Mouse (Mus musculus) cerebellum, adult 9-10 months (tissue): Measurements from ENCODE around the gene Nudt8.
A peak's percentile ranks its signal among the peaks of the same experiment; 100 is the strongest.
"Not testable (repeated sequence)": the region's sequence is repeated elsewhere in the genome, so short reads cannot be mapped to it uniquely, and the experiment has no call there.

Experiments
- DNase-seq: peaks from one replicate; pipeline ENCODE4 v3.0.0; 2022

The Nudt8 gene

GRCm38 (mm10) chr19:4017921-4018587 lies 17.7 kb downstream of the Nudt8 start:
- DNase-seq: peak; percentile 39

- DNase-seq: peak; percentile 92
Observed at GRCm38 (mm10) chr19:4018743-4019583, 18.6 kb downstream of the Nudt8 start.

- no peak for DNase-seq
Observed at GRCm38 (mm10) chr19:4023185-4023584, 22.8 kb downstream of the Nudt8 start.

DNA sequence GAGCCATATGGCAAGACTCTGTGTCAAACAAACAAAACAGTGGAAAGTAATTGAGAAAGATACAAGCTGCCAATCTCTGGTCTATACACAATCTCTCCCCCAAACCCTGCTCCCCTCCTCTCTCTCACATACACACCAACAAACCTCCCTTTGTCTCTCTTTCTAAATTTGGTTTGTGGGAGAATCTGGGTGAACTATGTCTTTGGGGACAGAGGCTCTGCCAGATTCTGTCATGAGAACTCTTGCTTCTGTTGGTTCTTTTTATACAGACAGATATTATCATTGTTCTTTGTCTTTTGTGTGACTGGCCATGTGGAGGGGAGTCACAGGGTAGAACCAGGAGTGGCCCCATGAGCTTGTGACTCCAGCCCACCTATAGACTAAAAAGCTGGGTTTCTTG lies 27.2 kb downstream of the Nudt8 start:
- DNase-seq: no peak

DNA sequence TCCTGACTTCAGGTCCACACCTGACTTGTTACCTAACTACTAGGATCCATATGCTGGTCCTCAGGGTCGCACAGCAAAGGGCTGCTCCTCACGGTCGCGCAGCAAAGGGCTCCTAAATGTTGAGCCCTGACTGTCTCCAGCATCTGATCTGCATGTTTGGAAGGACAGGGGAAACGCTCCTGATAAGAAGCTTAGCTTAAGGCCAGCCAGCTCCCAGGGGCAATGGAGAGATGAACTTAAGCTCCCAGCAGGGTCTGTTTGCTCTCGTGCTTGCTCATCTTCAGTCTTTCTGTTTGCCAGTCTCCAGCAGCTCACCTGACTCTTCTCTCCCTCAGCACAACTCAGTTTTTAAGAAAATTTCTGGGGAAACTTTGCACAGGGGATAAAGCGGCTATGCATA lies 32.3 kb downstream of the Nudt8 start:
- DNase-seq: no peak

DNA sequence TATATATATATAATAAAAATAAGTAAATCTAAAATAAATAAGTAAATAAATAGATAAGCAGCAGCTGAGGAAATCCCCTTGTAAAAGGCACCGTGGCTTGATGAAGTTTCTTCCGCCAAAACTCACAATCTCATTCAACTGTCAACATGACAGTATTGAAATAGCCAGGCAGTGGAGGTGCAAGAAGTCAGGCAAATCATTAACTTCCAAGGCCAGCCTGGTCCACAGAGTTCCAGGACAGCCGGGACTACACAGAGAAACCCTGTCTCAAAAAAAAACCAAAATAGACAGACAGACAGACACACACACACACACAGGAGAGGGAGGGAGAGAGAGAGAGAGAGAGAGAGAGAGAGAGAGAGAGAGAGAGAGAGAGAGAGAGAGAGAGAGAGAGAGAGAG lies 32.9 kb downstream of the Nudt8 start:
- no peak for DNase-seq

GRCm38 (mm10) chr19:4033742-4034141 lies 33.4 kb downstream of the Nudt8 start:
- no peak for DNase-seq

- DNase-seq: no peak
Observed at GRCm38 (mm10) chr19:4036327-4037045, 36.1 kb downstream of the Nudt8 start.

GRCm38 (mm10) chr19:4037154-4037787 lies 36.9 kb downstream of the Nudt8 start:
- DNase-seq: not testable (repeated sequence)

DNA sequence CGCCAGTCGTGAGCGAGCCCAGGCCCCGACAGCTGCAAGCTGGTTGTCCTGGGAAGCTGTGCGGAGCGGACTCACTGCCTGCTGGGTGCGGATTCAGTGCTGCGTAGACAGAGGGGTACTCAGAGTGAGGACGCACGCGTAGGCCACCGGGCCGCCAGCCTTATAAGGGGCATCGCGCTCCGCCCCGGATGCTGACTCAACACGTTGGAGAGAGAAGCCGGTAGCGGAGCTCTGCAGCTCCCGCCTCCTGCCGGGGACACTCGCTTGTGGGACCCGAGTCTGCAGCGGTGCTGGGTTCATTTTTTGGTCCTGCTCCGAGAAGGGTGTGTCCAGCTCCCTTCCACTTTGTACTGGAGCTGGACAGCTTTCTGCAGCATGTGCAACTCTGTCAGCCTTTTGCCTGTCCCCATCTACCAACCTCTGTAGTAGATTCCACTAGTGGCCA lies 37.4 kb downstream of the Nudt8 start, which contains the start of gene Gstp1:
Gene Gstp1 (minus strand): TSS at position 198 of the 445 bp plus-strand sequence.
- peak; percentile 81 for DNase-seq

- not testable (repeated sequence) for DNase-seq
Observed at GRCm38 (mm10) chr19:4040941-4041340, 40.6 kb downstream of the Nudt8 start.

DNA sequence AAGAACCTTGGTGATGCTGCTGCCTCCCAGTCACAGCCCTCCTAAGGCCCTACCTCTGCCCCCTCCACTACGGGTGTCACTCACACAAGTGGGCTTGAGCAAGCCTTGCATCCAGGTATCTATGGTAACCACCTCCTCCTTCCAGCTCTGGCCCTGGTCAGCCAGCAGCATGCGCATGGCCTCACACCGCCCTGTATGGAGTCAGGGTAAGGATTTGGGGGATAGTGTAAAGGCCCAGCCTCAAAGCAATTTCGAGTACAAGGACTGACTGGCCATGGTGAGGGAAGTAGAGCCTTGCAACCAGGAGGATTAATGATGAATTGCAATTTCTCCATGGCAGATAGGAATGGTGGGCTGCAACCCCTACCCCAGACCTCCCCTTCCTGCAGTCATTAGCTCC lies 41.1 kb downstream of the Nudt8 start:
- not testable (repeated sequence) for DNase-seq

DNA sequence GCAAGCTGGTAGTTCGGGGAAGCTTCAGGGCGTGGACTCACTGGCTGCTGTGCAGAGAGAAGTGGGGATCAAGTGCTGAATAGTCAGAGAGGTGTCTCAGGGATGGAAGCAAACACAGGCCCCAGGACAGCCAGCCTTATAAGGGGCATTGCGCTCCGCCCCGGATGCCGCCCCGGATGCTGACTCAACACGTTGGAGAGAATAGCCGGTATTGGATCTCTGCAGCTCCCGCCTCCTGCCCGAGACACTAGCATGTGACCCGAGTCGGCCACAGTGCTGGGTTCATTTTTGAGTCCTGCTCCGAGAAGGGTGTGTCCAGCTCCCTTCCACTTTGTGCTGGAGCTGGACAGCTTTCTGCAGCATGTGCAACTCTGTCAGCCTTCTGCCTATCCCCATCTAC lies 41.7 kb downstream of the Nudt8 start:
- no peak for DNase-seq

GRCm38 (mm10) chr19:4044109-4044508 lies 43.7 kb downstream of the Nudt8 start:
- DNase-seq: not testable (repeated sequence)

DNA sequence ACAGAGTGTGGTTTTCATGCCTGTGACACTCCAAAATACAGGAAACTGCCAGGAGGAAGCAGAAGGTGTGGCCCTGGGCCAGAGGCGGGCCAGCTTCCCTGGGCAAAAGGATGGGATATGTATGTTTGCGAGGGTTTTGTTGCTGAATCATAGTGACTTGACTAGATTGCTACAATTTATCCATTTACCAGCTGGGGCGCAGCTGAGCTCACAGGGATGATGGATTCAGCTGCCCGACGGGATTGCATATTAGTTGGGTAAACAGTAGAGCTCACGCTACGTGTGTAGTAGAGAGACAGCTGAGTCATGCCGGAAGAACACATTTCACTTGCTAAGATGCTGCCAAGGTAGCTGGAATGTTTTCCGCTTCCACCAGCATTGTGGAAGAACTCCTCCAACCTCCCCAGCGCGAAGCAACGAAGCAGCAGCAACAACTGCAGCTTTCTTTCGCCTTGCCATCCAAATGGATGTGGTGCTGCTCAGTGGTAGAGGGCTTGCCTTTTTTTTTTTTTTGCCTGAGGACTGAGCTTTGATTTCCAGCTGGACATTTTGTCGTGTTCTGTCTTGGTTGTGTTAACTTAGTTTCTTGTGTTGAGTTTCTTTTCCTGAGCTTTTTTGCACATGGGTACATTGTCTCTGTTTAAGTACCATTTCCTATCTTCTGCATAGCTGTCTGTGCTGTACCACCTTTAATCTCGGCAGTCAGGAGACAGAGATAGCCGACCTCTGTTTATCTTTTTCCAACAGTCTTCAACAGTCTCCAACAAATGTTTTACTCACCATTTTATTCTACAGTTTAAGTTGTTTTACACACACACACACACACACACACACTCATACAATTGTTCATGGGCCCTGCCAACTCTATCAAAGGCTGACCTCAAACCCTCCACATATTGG lies 45.8 kb downstream of the Nudt8 start, which contains the start of gene Gstp2:
Gene Gstp2 (minus strand): TSS at position 58 of the 900 bp plus-strand sequence.
- DNase-seq: peak; percentile 89

- no peak for DNase-seq
Observed at GRCm38 (mm10) chr19:4046866-4047254, 46.5 kb downstream of the Nudt8 start.

DNA sequence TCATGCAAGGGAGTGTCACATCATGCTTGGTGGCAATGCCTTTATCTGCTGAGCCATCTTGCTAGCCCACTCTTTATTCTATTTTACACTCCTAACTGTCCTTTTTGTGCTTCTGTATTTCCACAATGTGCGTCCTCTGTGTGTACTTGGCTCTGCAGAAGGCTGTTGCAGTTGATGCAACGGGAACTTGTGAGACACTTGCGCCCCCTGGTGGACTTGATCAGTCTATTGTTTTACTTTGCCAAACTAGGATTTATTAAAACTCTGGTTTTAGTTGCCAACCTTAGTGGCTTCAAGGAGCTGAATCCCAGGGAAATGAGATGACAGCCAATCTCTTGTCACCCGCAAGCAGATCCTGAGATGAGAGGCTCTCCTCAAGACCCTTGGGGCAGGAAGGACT lies 47.5 kb downstream of the Nudt8 start:
- peak; percentile 89 for DNase-seq

GRCm38 (mm10) chr19:4049069-4049468 lies 48.7 kb downstream of the Nudt8 start:
- DNase-seq: not testable (repeated sequence)

DNA sequence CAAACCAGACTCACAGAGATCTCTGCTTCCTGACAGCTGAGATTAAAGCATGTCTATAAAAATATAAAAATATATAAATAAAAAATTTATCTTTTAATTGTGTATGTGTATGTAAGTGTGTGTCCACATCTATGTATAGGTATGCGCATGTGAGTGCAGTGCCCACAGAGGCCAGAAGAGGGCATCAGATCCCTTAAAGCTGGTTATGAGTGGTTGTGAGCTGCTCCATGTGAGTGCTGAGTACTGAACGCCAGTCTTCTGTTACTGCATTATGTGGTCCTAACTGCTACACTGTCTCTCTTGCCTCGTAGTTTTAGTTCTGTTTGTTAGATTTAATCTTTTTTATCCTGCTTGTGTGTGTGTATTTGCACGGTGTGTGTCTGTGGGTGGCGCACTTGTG lies 50.6 kb downstream of the Nudt8 start:
- no peak for DNase-seq
